Mouse (Mus musculus): ENCODE measurements around the gene Kif24. TPM values are rescaled to one million over a fixed set of nuclear protein-coding genes. Genes with fewer than 3 reads are reported as not detected.

The Kif24 gene
- polyA plus RNA-seq, 1 experiment, result 0.39 TPM

GRCm38 (mm10) chr4:41386412-41386975 lies 78.2 kb downstream of the Kif24 start:
- H3K27ac ChIP-seq (ENCODE audit: insufficient read depth, low read length), result no peak overlapping the region
- no peak overlapping the region for H3K4me3 ChIP-seq (replicated peaks; ENCODE audit: insufficient read depth, low read depth, low read length)
- no peaks in the 10 kb centered on the region for H3K4me1 ChIP-seq (ENCODE audit: control insufficient read depth, insufficient read depth, low read length)
- no peak for DNase-seq
- H3K27me3 ChIP-seq (ENCODE audit: control insufficient read depth, insufficient read depth, low read length), result no peaks in the 10 kb centered on the region
- WGBS, result 64% methylated on average over 1 of the region's 1 CpGs
- TF ChIP-seq CTCF (IDR thresholded peaks at IDR 0.05; ENCODE audit: borderline replicate concordance, insufficient read depth, low read depth, low read length) (no peak), POLR2A (IDR thresholded peaks at IDR 0.05; ENCODE audit: borderline replicate concordance, insufficient read depth, low read length) (no peak)

- no peak for TF ChIP-seq CTCF (IDR thresholded peaks at IDR 0.05; ENCODE audit: borderline replicate concordance, insufficient read depth, low read depth, low read length)
- TF ChIP-seq POLR2A (IDR thresholded peaks at IDR 0.05; ENCODE audit: borderline replicate concordance, insufficient read depth, low read length), result no peak
- H3K27ac ChIP-seq (ENCODE audit: insufficient read depth, low read length), result no peak overlapping the region
- H3K27me3 ChIP-seq (ENCODE audit: control insufficient read depth, insufficient read depth, low read length), result no peaks in the 10 kb centered on the region
- WGBS, result 98% methylated on average over 5 of the region's 5 CpGs
- DNase-seq, result no peak
- H3K4me3 ChIP-seq (replicated peaks; ENCODE audit: insufficient read depth, low read depth, low read length), result no peak overlapping the region
- H3K4me1 ChIP-seq (ENCODE audit: control insufficient read depth, insufficient read depth, low read length), result no peaks in the 10 kb centered on the region
These were observed 83.3 kb downstream of the Kif24 start for GRCm38 (mm10) chr4:41381213-41381950.

GRCm38 (mm10) chr4:41377567-41377966 lies 87.1 kb downstream of the Kif24 start:
- Histone ChIP-seq H3K27me3 (ENCODE audit: control insufficient read depth, insufficient read depth, low read length) (no peaks in the 10 kb centered on the region), H3K27ac (ENCODE audit: insufficient read depth, low read length) (no peak overlapping the region)
- no peak for TF ChIP-seq CTCF (IDR thresholded peaks at IDR 0.05; ENCODE audit: borderline replicate concordance, insufficient read depth, low read depth, low read length)
- no peak for TF ChIP-seq POLR2A (IDR thresholded peaks at IDR 0.05; ENCODE audit: borderline replicate concordance, insufficient read depth, low read length)

GRCm38 (mm10) chr4:41369702-41370437 lies 94.8 kb downstream of the Kif24 start:
- no peaks in the 10 kb centered on the region for H3K27me3 ChIP-seq (ENCODE audit: control insufficient read depth, insufficient read depth, low read length)
- TF ChIP-seq CTCF (IDR thresholded peaks at IDR 0.05; ENCODE audit: borderline replicate concordance, insufficient read depth, low read depth, low read length), result no peak
- no peak for TF ChIP-seq POLR2A (IDR thresholded peaks at IDR 0.05; ENCODE audit: borderline replicate concordance, insufficient read depth, low read length)
- no peak for DNase-seq
- H3K4me1 ChIP-seq (ENCODE audit: control insufficient read depth, insufficient read depth, low read length), result no peaks in the 10 kb centered on the region
- H3K4me3 ChIP-seq (replicated peaks; ENCODE audit: insufficient read depth, low read depth, low read length), result no peak overlapping the region
- 94% methylated on average over 9 of the region's 9 CpGs for WGBS
- H3K27ac ChIP-seq (ENCODE audit: insufficient read depth, low read length), result no peak overlapping the region

More at GRCm38 (mm10) chr4:41377567-41377966, 87.1 kb downstream of the Kif24 start:
- no peaks in the 10 kb centered on the region for H3K4me1 ChIP-seq (ENCODE audit: control insufficient read depth, insufficient read depth, low read length)
- H3K4me3 ChIP-seq (replicated peaks; ENCODE audit: insufficient read depth, low read depth, low read length), result no peak overlapping the region
- DNase-seq, result no peak

- no peak overlapping the region for H3K27ac ChIP-seq (ENCODE audit: insufficient read depth, low read length)
- H3K4me3 ChIP-seq (replicated peaks; ENCODE audit: insufficient read depth, low read depth, low read length), result no peak overlapping the region
- TF ChIP-seq POLR2A (IDR thresholded peaks at IDR 0.05; ENCODE audit: borderline replicate concordance, insufficient read depth, low read length), result no peak
- no peak for TF ChIP-seq CTCF (IDR thresholded peaks at IDR 0.05; ENCODE audit: borderline replicate concordance, insufficient read depth, low read depth, low read length)
- H3K4me1 ChIP-seq (ENCODE audit: control insufficient read depth, insufficient read depth, low read length), result no peaks in the 10 kb centered on the region
- no peak for DNase-seq
- no peaks in the 10 kb centered on the region for H3K27me3 ChIP-seq (ENCODE audit: control insufficient read depth, insufficient read depth, low read length)
- WGBS, result 75% methylated on average over 4 of the region's 4 CpGs
These were observed 96.5 kb downstream of the Kif24 start for GRCm38 (mm10) chr4:41368198-41368597.

- Histone ChIP-seq H3K4me3 (replicated peaks; ENCODE audit: insufficient read depth, low read depth, low read length) (no peak overlapping the region), H3K4me1 (ENCODE audit: control insufficient read depth, insufficient read depth, low read length) (no peaks in the 10 kb centered on the region), H3K27me3 (ENCODE audit: control insufficient read depth, insufficient read depth, low read length) (no peaks in the 10 kb centered on the region), H3K27ac (ENCODE audit: insufficient read depth, low read length) (no peak overlapping the region)
- no peak for TF ChIP-seq CTCF (IDR thresholded peaks at IDR 0.05; ENCODE audit: borderline replicate concordance, insufficient read depth, low read depth, low read length)
- 95% methylated on average over 3 of the region's 3 CpGs for WGBS
- DNase-seq, result no peak
These were observed 103.6 kb downstream of the Kif24 start for GRCm38 (mm10) chr4:41361059-41361458.

GRCm38 (mm10) chr4:41359358-41359757 lies 105.3 kb downstream of the Kif24 start:
- Histone ChIP-seq H3K4me1 (ENCODE audit: control insufficient read depth, insufficient read depth, low read length) (no peaks in the 10 kb centered on the region), H3K4me3 (replicated peaks; ENCODE audit: insufficient read depth, low read depth, low read length) (no peak overlapping the region), H3K27ac (ENCODE audit: insufficient read depth, low read length) (no peak overlapping the region), H3K27me3 (ENCODE audit: control insufficient read depth, insufficient read depth, low read length) (no peaks in the 10 kb centered on the region)
- DNase-seq, result no peak
- WGBS, result 86% methylated on average over 7 of the region's 7 CpGs
- TF ChIP-seq CTCF (IDR thresholded peaks at IDR 0.05; ENCODE audit: borderline replicate concordance, insufficient read depth, low read depth, low read length) (no peak), POLR2A (IDR thresholded peaks at IDR 0.05; ENCODE audit: borderline replicate concordance, insufficient read depth, low read length) (no peak)
